Mouse (Mus musculus): ENCODE results near the gene Ints11. TPM values are rescaled to one million over a fixed set of nuclear protein-coding genes. Genes with fewer than 3 reads are reported as not detected.

The Ints11 gene
- polyA plus RNA-seq, 2 experiments, result 22.1 to 34.6 TPM

DNA sequence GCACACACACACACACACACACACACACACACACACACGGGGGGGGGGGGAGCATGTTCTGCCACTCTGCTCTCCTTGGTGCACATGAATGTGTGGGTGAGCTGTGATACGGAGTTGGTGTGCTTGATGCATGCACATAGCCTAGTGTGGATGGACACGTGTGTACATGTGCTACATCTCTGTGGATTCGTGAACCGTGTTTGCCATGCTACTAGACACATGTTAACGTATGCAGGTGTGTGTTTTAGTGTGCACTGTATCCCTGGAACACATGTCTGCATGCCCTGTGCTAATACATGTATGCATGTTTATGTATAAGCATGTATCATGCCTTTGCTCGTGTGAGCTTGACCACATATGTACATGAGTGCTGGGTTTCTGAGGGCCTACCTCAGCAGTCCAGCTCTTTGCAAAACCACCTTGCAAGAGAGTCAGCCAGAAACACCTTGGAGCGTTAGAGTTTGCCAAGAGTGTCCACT lies 23.9 kb downstream of the Ints11 start:
- H3K36me3 ChIP-seq (replicated peaks; ENCODE audit: control insufficient read depth, insufficient read depth, low read depth), result peaks cover 16% of the 10 kb centered on the region
- ATAC-seq (ENCODE audit: insufficient read depth) (no peak), DNase-seq (ENCODE audit: low read depth in 3 of 3, low spot score in 3 of 3) (no peak)
- H3K9ac ChIP-seq (replicated peaks), result peak overlapping the region; percentile 95
- H3K27ac ChIP-seq, result peak overlapping the region; percentile 19; the same call in 1 of the 2 replicates
- H3K4me3 ChIP-seq (ENCODE audit: insufficient read depth in 1 of 2, low read depth in 2 of 2, low read length in 2 of 2), result peak overlapping the region; percentile 71 to 90
- H3K4me2 ChIP-seq (ENCODE audit: low read depth), result peak overlapping the region; percentile 91
- WGBS (ENCODE audit: insufficient replicate concordance), result 65% methylated on average over 8 of the region's 8 CpGs
- H3K27me3 ChIP-seq (ENCODE audit: control insufficient read depth, insufficient read depth, low read length), result no peaks in the 10 kb centered on the region
- peaks cover 16 to 32% of the 10 kb centered on the region in 2 experiments for H3K4me1 ChIP-seq (replicated peaks; ENCODE audit: control insufficient read depth in 2 of 2, insufficient read depth in 2 of 2, low read length in 1 of 2)
- no peaks in the 10 kb centered on the region for H3K9me3 ChIP-seq (ENCODE audit: control insufficient read depth, low read length)
- TF ChIP-seq CTCF (IDR thresholded peaks at IDR 0.05; ENCODE audit: low read depth) (no peak), EP300 (IDR thresholded peaks at IDR 0.05; ENCODE audit: low read depth) (no peak)

DNA sequence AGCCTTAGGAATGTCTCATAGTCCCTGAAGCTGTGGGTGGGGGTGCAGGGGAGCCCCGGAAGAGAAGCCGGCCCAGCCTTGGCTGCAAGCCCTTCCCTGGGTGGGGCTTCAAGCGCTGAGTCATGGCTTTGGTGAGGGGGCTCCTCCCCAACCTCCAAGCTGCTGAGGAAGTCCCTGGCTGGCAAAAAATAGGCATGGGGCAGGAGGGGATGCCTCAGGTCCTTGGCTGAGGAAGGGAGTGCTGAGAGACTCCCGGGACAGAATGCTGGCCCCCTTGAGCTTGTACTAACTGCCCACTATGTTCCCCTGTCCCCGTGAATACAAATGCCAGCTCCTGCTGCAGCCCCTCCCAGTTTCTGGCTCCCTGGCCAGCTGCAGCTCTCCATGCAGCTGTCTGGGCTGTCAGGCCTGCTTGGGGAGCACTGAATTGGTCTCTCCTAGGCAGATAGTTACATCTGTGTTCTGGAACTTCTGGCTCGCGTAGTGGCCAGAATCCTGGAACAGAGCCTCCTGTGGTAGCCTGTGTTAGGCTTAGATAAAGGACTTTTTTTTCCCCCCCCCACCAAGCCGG lies 25.1 kb downstream of the Ints11 start:
- H3K4me3 ChIP-seq (ENCODE audit: insufficient read depth in 1 of 2, low read depth in 2 of 2, low read length in 2 of 2), result peak overlapping the region; percentile 71 to 90
- H3K4me1 ChIP-seq (replicated peaks; ENCODE audit: control insufficient read depth in 2 of 2, insufficient read depth in 2 of 2, low read length in 1 of 2), result peaks cover 16 to 32% of the 10 kb centered on the region in 2 experiments
- H3K9me3 ChIP-seq (ENCODE audit: control insufficient read depth, low read length), result no peaks in the 10 kb centered on the region
- 4% methylated on average over 8 of the region's 8 CpGs for WGBS (ENCODE audit: insufficient replicate concordance)
- peak in 2 of 3 experiments; percentile 53 to 54 for DNase-seq (ENCODE audit: low read depth in 3 of 3, low spot score in 3 of 3)
- no peak for TF ChIP-seq CTCF (IDR thresholded peaks at IDR 0.05; ENCODE audit: low read depth)
- TF ChIP-seq EP300 (IDR thresholded peaks at IDR 0.05; ENCODE audit: low read depth), result no peak
- H3K4me2 ChIP-seq (ENCODE audit: low read depth), result peak overlapping the region; percentile 91
- peak; percentile 40; the same call in 1 of the 2 replicates for ATAC-seq (ENCODE audit: insufficient read depth)
- no peaks in the 10 kb centered on the region for H3K27me3 ChIP-seq (ENCODE audit: control insufficient read depth, insufficient read depth, low read length)
- H3K36me3 ChIP-seq (replicated peaks; ENCODE audit: control insufficient read depth, insufficient read depth, low read depth), result peaks cover 5% of the 10 kb centered on the region
- H3K9ac ChIP-seq (replicated peaks), result peak overlapping the region; percentile 55; the same call in 1 of the 2 replicates
- H3K27ac ChIP-seq, result peak overlapping the region; percentile 19

DNA sequence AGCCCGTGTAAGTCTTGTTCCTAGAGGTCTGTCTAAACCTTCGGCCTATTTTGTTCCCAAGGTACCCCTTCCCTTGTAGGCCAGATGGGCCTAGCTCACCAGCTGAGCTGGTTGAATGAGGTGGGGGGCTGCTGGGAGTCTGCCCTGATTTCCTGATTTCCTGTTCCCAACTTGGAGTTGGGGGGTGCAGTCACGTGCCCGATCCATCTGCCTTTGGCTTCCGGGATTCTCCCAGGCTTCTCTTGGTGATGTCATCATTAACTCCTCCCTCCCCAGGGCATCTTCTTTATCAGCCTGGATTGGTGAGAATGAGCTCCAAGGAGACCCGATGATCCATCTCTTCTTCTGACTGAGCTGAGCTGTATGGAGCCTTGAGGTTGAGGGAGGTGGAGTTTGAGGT lies 25.9 kb downstream of the Ints11 start:
- H3K4me3 ChIP-seq (ENCODE audit: insufficient read depth in 1 of 2, low read depth in 2 of 2, low read length in 2 of 2), result no peak overlapping the region
- no peak for DNase-seq (ENCODE audit: low read depth in 3 of 3, low spot score in 3 of 3)

DNA sequence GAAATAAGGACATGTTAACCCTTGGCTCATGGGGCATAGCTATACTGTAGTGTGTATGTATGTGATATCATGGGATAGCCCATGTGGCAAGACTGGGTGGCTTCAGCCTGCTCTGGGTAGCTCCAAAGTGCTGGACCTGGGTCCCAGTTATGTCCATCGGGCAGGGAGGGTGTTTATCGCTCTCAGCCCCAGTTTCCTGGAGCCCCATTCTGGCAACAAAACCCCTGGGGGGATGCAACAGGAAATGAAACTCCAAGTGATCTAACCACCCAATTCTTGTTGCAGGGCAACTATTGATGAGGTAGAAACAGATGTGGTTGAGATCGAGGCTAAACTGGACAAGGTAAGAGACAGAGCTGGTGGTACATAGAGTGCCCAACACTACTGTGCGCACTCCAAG lies 26.5 kb downstream of the Ints11 start:
- Histone ChIP-seq H3K4me2 (ENCODE audit: low read depth) (no peak overlapping the region), H3K9me3 (ENCODE audit: control insufficient read depth, low read length) (no peaks in the 10 kb centered on the region), H3K9ac (replicated peaks) (no peak overlapping the region), H3K36me3 (replicated peaks; ENCODE audit: control insufficient read depth, insufficient read depth, low read depth) (peaks cover 5% of the 10 kb centered on the region), H3K4me3 (ENCODE audit: insufficient read depth in 1 of 2, low read depth in 2 of 2, low read length in 2 of 2) (no peak overlapping the region), H3K27me3 (ENCODE audit: control insufficient read depth, insufficient read depth, low read length) (no peaks in the 10 kb centered on the region), H3K4me1 (replicated peaks; ENCODE audit: control insufficient read depth in 2 of 2, insufficient read depth in 2 of 2, low read length in 1 of 2) (peaks cover 16 to 30% of the 10 kb centered on the region in 2 experiments), H3K27ac (no peak overlapping the region)
- TF ChIP-seq EP300 (IDR thresholded peaks at IDR 0.05; ENCODE audit: low read depth) (no peak), CTCF (IDR thresholded peaks at IDR 0.05; ENCODE audit: low read depth) (no peak)
- DNase-seq (ENCODE audit: low read depth in 3 of 3, low spot score in 3 of 3), result no peak
- 81% methylated on average over 4 of the region's 4 CpGs for WGBS (ENCODE audit: insufficient replicate concordance)
- no peak for ATAC-seq (ENCODE audit: insufficient read depth)

More for the DNA sequence above, 25.9 kb downstream of the Ints11 start:
- no peak overlapping the region; the same call in 1 of the 2 replicates for H3K4me2 ChIP-seq (ENCODE audit: low read depth)
- no peak overlapping the region for H3K9ac ChIP-seq (replicated peaks)
- 59% methylated on average over 6 of the region's 6 CpGs for WGBS (ENCODE audit: insufficient replicate concordance)
- no peak overlapping the region for H3K27ac ChIP-seq
- H3K36me3 ChIP-seq (replicated peaks; ENCODE audit: control insufficient read depth, insufficient read depth, low read depth), result peaks cover 5% of the 10 kb centered on the region
- no peaks in the 10 kb centered on the region for H3K27me3 ChIP-seq (ENCODE audit: control insufficient read depth, insufficient read depth, low read length)
- ATAC-seq (ENCODE audit: insufficient read depth), result no peak
- peaks cover 16 to 30% of the 10 kb centered on the region in 2 experiments for H3K4me1 ChIP-seq (replicated peaks; ENCODE audit: control insufficient read depth in 2 of 2, insufficient read depth in 2 of 2, low read length in 1 of 2)
- H3K9me3 ChIP-seq (ENCODE audit: control insufficient read depth, low read length), result no peaks in the 10 kb centered on the region
- TF ChIP-seq CTCF (IDR thresholded peaks at IDR 0.05; ENCODE audit: low read depth) (no peak), EP300 (IDR thresholded peaks at IDR 0.05; ENCODE audit: low read depth) (no peak)

GRCm38 (mm10) chr4:155896461-155896860 lies 27.1 kb downstream of the Ints11 start:
- no peak for ATAC-seq (ENCODE audit: insufficient read depth)

More at GRCm38 (mm10) chr4:155896461-155896860, 27.1 kb downstream of the Ints11 start:
- TF ChIP-seq CTCF (IDR thresholded peaks at IDR 0.05; ENCODE audit: low read depth) (no peak), EP300 (IDR thresholded peaks at IDR 0.05; ENCODE audit: low read depth) (no peak)
- Histone ChIP-seq H3K27ac (no peak overlapping the region), H3K27me3 (ENCODE audit: control insufficient read depth, insufficient read depth, low read length) (no peaks in the 10 kb centered on the region), H3K9ac (replicated peaks) (no peak overlapping the region), H3K36me3 (replicated peaks; ENCODE audit: control insufficient read depth, insufficient read depth, low read depth) (peaks cover 5% of the 10 kb centered on the region), H3K4me2 (ENCODE audit: low read depth) (no peak overlapping the region), H3K4me3 (ENCODE audit: insufficient read depth in 1 of 2, low read depth in 2 of 2, low read length in 2 of 2) (no peak overlapping the region), H3K4me1 (replicated peaks; ENCODE audit: control insufficient read depth in 2 of 2, insufficient read depth in 2 of 2, low read length in 1 of 2) (peaks cover 16 to 30% of the 10 kb centered on the region in 2 experiments), H3K9me3 (ENCODE audit: control insufficient read depth, low read length) (no peaks in the 10 kb centered on the region)
- no peak for DNase-seq (ENCODE audit: low read depth in 3 of 3, low spot score in 3 of 3)
- WGBS (ENCODE audit: insufficient replicate concordance), result 91% methylated on average over 12 of the region's 12 CpGs

Data from liver, embryonic 14.5 days (tissue).